Mouse (Mus musculus) layer of hippocampus, postnatal 10 days (tissue): Measurements from ENCODE around the gene Slc2a10. TPM values are rescaled to one million over a fixed set of nuclear protein-coding genes. Genes with fewer than 3 reads are reported as not detected.

Source experiments
- DNase-seq, 2 experiments: peaks; one replicate each; pipeline ENCODE4 v3.0.0; 2021; ENCODE audit warnings: low spot score in 2 of 2
- total RNA-seq, 2 experiments: library from RNA; stranded (reverse); gene quantifications; 2 replicates each; pipeline ENCODE4 v1.2.3; 2021

Gene Slc2a10
- total RNA-seq, 2 experiments from 2014 or later = 0.96 to 1.7 TPM

GRCm38 (mm10) chr2:165558916-165559315, 55.3 kb downstream of the Slc2a10 start:
- DNase-seq = no peak

GRCm38 (mm10) chr2:165559506-165560235, 56.1 kb downstream of the Slc2a10 start:
- no peak for DNase-seq

- no peak for DNase-seq
Measured at GRCm38 (mm10) chr2:165561861-165562260, 58.3 kb downstream of the Slc2a10 start.

GRCm38 (mm10) chr2:165563298-165564058, 59.9 kb downstream of the Slc2a10 start:
- peak; percentile 33 to 49 for DNase-seq

- DNase-seq = no peak
Measured at GRCm38 (mm10) chr2:165564101-165564500, 60.5 kb downstream of the Slc2a10 start.

- DNase-seq = no peak
Measured at GRCm38 (mm10) chr2:165564620-165565019, 61.0 kb downstream of the Slc2a10 start.

GRCm38 (mm10) chr2:165566898-165567297, 63.3 kb downstream of the Slc2a10 start:
- DNase-seq = no peak

GRCm38 (mm10) chr2:165567820-165568219, 64.2 kb downstream of the Slc2a10 start:
- DNase-seq = no peak

- no peak for DNase-seq
Measured at GRCm38 (mm10) chr2:165568911-165569310, 65.3 kb downstream of the Slc2a10 start.

Other genes with a start within 250 kb of the Slc2a10 start
- gene Slc35c2, start 215.9 kb upstream of the Slc2a10 start, total RNA-seq = 10 to 100 TPM; 49.8 to 53.9 TPM
- gene Elmo2, start 177.3 kb upstream of the Slc2a10 start, total RNA-seq = 100 to 1,000 TPM; 102 to 105 TPM
- gene Zfp663, start 135.1 kb upstream of the Slc2a10 start, total RNA-seq = under 1 TPM; 0.85 to 0.94 TPM
- gene Zfp334, start 115.5 kb upstream of the Slc2a10 start, total RNA-seq = 10 to 100 TPM; 13.3 to 13.4 TPM
- gene Ocstamp, start 103.4 kb upstream of the Slc2a10 start, total RNA-seq = under 1 TPM in 1 of 2 experiments, not detected in 1; 0.09 TPM
- 10 to 100 TPM; 22.1 to 23.8 TPM for gene Slc13a3, start 30.6 kb upstream of the Slc2a10 start, total RNA-seq
- 10 to 100 TPM; 19.5 to 23.3 TPM for gene Trp53rka, start 10.5 kb upstream of the Slc2a10 start, total RNA-seq
- 1 to 10 TPM; 4.0 to 5.3 TPM for gene Eya2, start 91.2 kb downstream of the Slc2a10 start, total RNA-seq